Mouse (Mus musculus) G1E (cell line): ENCODE measurements at regions not wholly inside any gene's neighbourhood (a gene's known extent, or its start where the extent isn't known, plus 50 kb on each side); places are given as distances from the start of the nearest gene placed in this dataset.

Source experiments
- ATAC-seq: 2 replicates; pipeline ENCODE4 v1.8.0; 2016; ENCODE audit warnings: mild to moderate bottlenecking; ENCODE audit not compliant: insufficient number of reproducible peaks, poor library complexity, low FRiP score, severe bottlenecking; ENCODE audit errors: extremely low read depth
- DNase-seq: peaks from one replicate; pipeline ENCODE4 v3.0.0; 2012; ENCODE audit warnings: low spot score
- H3K27me3 ChIP-seq: 2 replicates; pipeline ENCODE4 v1.6.1; 2012; ENCODE audit warnings: mild to moderate bottlenecking, low read length, inconsistent platforms; ENCODE audit not compliant: insufficient read depth
- H3K36me3 ChIP-seq: replicated peaks from 2 replicates; pipeline ENCODE3; 2012; ENCODE audit warnings: mild to moderate bottlenecking, inconsistent platforms
- H3K4me1 ChIP-seq: 2 replicates; pipeline ENCODE4 v1.6.1; 2012; ENCODE audit warnings: low read depth, low read length, inconsistent platforms, mixed read lengths; ENCODE audit not compliant: insufficient read depth
- H3K4me3 ChIP-seq: 2 replicates; pipeline ENCODE4 v1.5.1; 2012; ENCODE audit warnings: low read depth, mild to moderate bottlenecking, inconsistent platforms, low read length, moderate library complexity, mixed read lengths
- H3K9me3 ChIP-seq: replicated peaks from 2 replicates; pipeline ENCODE4 v1.6.1; 2012; ENCODE audit warnings: inconsistent platforms
- CTCF ChIP-seq: IDR thresholded peaks from 2 replicates; pipeline ENCODE4 v1.5.1; 2012; ENCODE audit warnings: low read depth, low read length, inconsistent platforms, mixed read lengths
- GATA1 ChIP-seq: IDR thresholded peaks from 2 replicates; pipeline ENCODE4 v1.6.1; 2012; ENCODE audit warnings: borderline replicate concordance, low read length, inconsistent platforms, mixed read lengths
- GATA2 ChIP-seq: IDR thresholded peaks from 2 replicates; pipeline ENCODE4 v1.6.1; 2012; ENCODE audit warnings: low read depth, low read length, inconsistent platforms, borderline replicate concordance
- POLR2AphosphoS5 ChIP-seq: IDR thresholded peaks from 2 replicates; pipeline ENCODE4 v1.6.1; 2012; ENCODE audit warnings: low read depth, low read length, inconsistent platforms; ENCODE audit not compliant: insufficient replicate concordance
- TAL1 ChIP-seq: conservative IDR thresholded peaks from 2 replicates; pipeline ENCODE4 v1.6.1; 2012; ENCODE audit warnings: low read depth, low read length, inconsistent platforms, mixed read lengths

GRCm38 (mm10) chr13:42554961-42555360, 125.5 kb upstream of the Phactr1 start:
- H3K9me3 ChIP-seq = peaks cover 11% of the 10 kb centered on the region
- no peak overlapping the region for H3K4me3 ChIP-seq
- H3K4me1 ChIP-seq = no peaks in the 10 kb centered on the region
- ATAC-seq (no peak), DNase-seq (no peak)
- TF ChIP-seq POLR2AphosphoS5 (no peak), TAL1 (no peak), GATA1 (no peak), GATA2 (no peak), CTCF (no peak)
- H3K36me3 ChIP-seq = no peaks in the 10 kb centered on the region
- H3K27me3 ChIP-seq = no peaks in the 10 kb centered on the region

GRCm38 (mm10) chr13:42558526-42558925, 121.9 kb upstream of the Phactr1 start:
- no peak for TF ChIP-seq CTCF
- no peak for TF ChIP-seq TAL1
- no peak for TF ChIP-seq POLR2AphosphoS5
- TF ChIP-seq GATA2 = no peak
- TF ChIP-seq GATA1 = no peak
- DNase-seq = no peak
- ATAC-seq = no peak
- no peak overlapping the region for H3K4me3 ChIP-seq
- no peaks in the 10 kb centered on the region for H3K27me3 ChIP-seq
- no peaks in the 10 kb centered on the region for H3K4me1 ChIP-seq
- peaks cover 17% of the 10 kb centered on the region for H3K9me3 ChIP-seq
- H3K36me3 ChIP-seq = no peaks in the 10 kb centered on the region

GRCm38 (mm10) chr13:42561446-42561845, 119.0 kb upstream of the Phactr1 start:
- no peak overlapping the region for H3K4me3 ChIP-seq
- DNase-seq (no peak), ATAC-seq (no peak)
- H3K36me3 ChIP-seq = no peaks in the 10 kb centered on the region
- TF ChIP-seq POLR2AphosphoS5 (no peak), TAL1 (no peak), GATA1 (no peak), GATA2 (no peak)
- H3K9me3 ChIP-seq = peaks cover 26% of the 10 kb centered on the region
- H3K4me1 ChIP-seq = no peaks in the 10 kb centered on the region
- H3K27me3 ChIP-seq = no peaks in the 10 kb centered on the region

GRCm38 (mm10) chr13:42565291-42566058, 114.9 kb upstream of the Phactr1 start:
- DNase-seq (no peak), ATAC-seq (no peak)
- TF ChIP-seq POLR2AphosphoS5 (no peak), TAL1 (no peak), CTCF (no peak), GATA2 (no peak), GATA1 (no peak)

GRCm38 (mm10) chr13:42570600-42571348, 109.6 kb upstream of the Phactr1 start:
- ATAC-seq = no peak
- Histone ChIP-seq H3K9me3 (peaks cover 25% of the 10 kb centered on the region), H3K27me3 (no peaks in the 10 kb centered on the region), H3K4me1 (no peaks in the 10 kb centered on the region), H3K4me3 (no peak overlapping the region), H3K36me3 (no peaks in the 10 kb centered on the region)
- DNase-seq = no peak
- TF ChIP-seq POLR2AphosphoS5 (no peak), GATA2 (no peak), TAL1 (no peak), CTCF (no peak), GATA1 (no peak)

More at GRCm38 (mm10) chr13:42565291-42566058, 114.9 kb upstream of the Phactr1 start:
- peaks cover 29% of the 10 kb centered on the region for H3K9me3 ChIP-seq
- H3K4me1 ChIP-seq = no peaks in the 10 kb centered on the region
- H3K27me3 ChIP-seq = no peaks in the 10 kb centered on the region
- H3K4me3 ChIP-seq = no peak overlapping the region
- no peaks in the 10 kb centered on the region for H3K36me3 ChIP-seq

- TF ChIP-seq GATA2 (no peak), GATA1 (no peak), POLR2AphosphoS5 (no peak)
- DNase-seq (no peak), ATAC-seq (no peak)
- Histone ChIP-seq H3K36me3 (no peaks in the 10 kb centered on the region), H3K4me1 (no peaks in the 10 kb centered on the region), H3K9me3 (peaks cover 17% of the 10 kb centered on the region), H3K27me3 (no peaks in the 10 kb centered on the region), H3K4me3 (no peak overlapping the region)
Measured at GRCm38 (mm10) chr13:42574189-42574588, 106.2 kb upstream of the Phactr1 start.
